Mouse (Mus musculus): ENCODE measurements at regions not wholly inside any gene's neighbourhood (a gene's known extent, or its start where the extent isn't known, plus 50 kb on each side); places are given as distances from the start of the nearest gene placed in this dataset.

GRCm38 (mm10) chr4:142450884-142451283 is 211.7 kb upstream of the Kazn start:
- TF ChIP-seq EP300 (IDR thresholded peaks at IDR 0.05; ENCODE audit: low read length) (no peak), CTCF (conservative IDR thresholded peaks at IDR 0.05 in 1 of 2, IDR thresholded peaks at IDR 0.05 in 1 of 2; ENCODE audit: low read depth in 2 of 2, low read length in 2 of 2) (no peak), BHLHE40 (IDR thresholded peaks at IDR 0.05; ENCODE audit: low read depth, low read length) (no peak), ZC3H11A (IDR thresholded peaks at IDR 0.05; ENCODE audit: low read depth, low read length) (no peak), MAZ (IDR thresholded peaks at IDR 0.05; ENCODE audit: low read depth, low read length) (no peak), NRF1 (IDR thresholded peaks at IDR 0.05; ENCODE audit: low read depth, low read length) (no peak), MAX (IDR thresholded peaks at IDR 0.05; ENCODE audit: low read length) (no peak), MXI1 (IDR thresholded peaks at IDR 0.05; ENCODE audit: low read depth, low read length) (no peak), GABPA (IDR thresholded peaks at IDR 0.05; ENCODE audit: insufficient replicate concordance, low read depth, low read length) (no peak), POLR2A (IDR thresholded peaks at IDR 0.05; ENCODE audit: low read depth, low read length) (no peak), ZMIZ1 (IDR thresholded peaks at IDR 0.05; ENCODE audit: low read depth, low read length) (no peak)

Data from CH12.LX (cell line).